Mouse (Mus musculus) spleen, postnatal 4 days (tissue): ENCODE data around the gene Rrm1.
"Not testable (repeated sequence)": the region's sequence is repeated elsewhere in the genome, so short reads cannot be mapped to it uniquely, and the experiment has no call there.

Experiments
- DNase-seq, 2 experiments: peaks; one replicate each; pipeline ENCODE4 v3.0.0; 2022; ENCODE audit warnings: low spot score in 2 of 2

Gene Rrm1

GRCm38 (mm10) chr7:102477377-102477776 is 35.9 kb downstream of the Rrm1 start:
- DNase-seq, result peak in 1 of 2 experiments; percentile 55

GRCm38 (mm10) chr7:102478425-102478824 is 36.9 kb downstream of the Rrm1 start:
- no peak for DNase-seq

- DNase-seq, result no peak
Measured at GRCm38 (mm10) chr7:102478926-102479325, 37.4 kb downstream of the Rrm1 start.

GRCm38 (mm10) chr7:102479368-102480078 is 38.0 kb downstream of the Rrm1 start:
- no peak for DNase-seq

- DNase-seq, result no peak
Measured at GRCm38 (mm10) chr7:102480821-102481220, 39.3 kb downstream of the Rrm1 start.

- DNase-seq, result no peak
Measured at GRCm38 (mm10) chr7:102481579-102481978, 40.1 kb downstream of the Rrm1 start, which contains the start of gene Olfr543. Gene Olfr543, minus strand, starts transcription at chr7:102481679.

GRCm38 (mm10) chr7:102483665-102484064 is 42.2 kb downstream of the Rrm1 start:
- no peak for DNase-seq

GRCm38 (mm10) chr7:102484766-102485165 is 43.3 kb downstream of the Rrm1 start:
- DNase-seq, result not testable (repeated sequence)

GRCm38 (mm10) chr7:102486105-102486504 is 44.6 kb downstream of the Rrm1 start:
- no peak for DNase-seq

GRCm38 (mm10) chr7:102488161-102488560 is 46.7 kb downstream of the Rrm1 start, which contains the start of gene Olfr544:
Gene Olfr544, minus strand, starts transcription at chr7:102488313.
- no peak for DNase-seq

- not testable (repeated sequence) for DNase-seq
Measured at GRCm38 (mm10) chr7:102494416-102494815, 52.9 kb downstream of the Rrm1 start.

- no peak for DNase-seq
Measured at GRCm38 (mm10) chr7:102499473-102499872, 58.0 kb downstream of the Rrm1 start, which contains the start of gene Olfr545. Gene Olfr545, minus strand, starts transcription at chr7:102499573.

GRCm38 (mm10) chr7:102501986-102502385 is 60.5 kb downstream of the Rrm1 start:
- no peak for DNase-seq

- DNase-seq, result peak; percentile 62 to 83
Measured at GRCm38 (mm10) chr7:102506848-102507247, 65.4 kb downstream of the Rrm1 start.

GRCm38 (mm10) chr7:102508066-102508465 is 66.6 kb downstream of the Rrm1 start:
- no peak for DNase-seq

GRCm38 (mm10) chr7:102508666-102509065 is 67.2 kb downstream of the Rrm1 start:
- DNase-seq, result no peak

GRCm38 (mm10) chr7:102509726-102510125 is 68.2 kb downstream of the Rrm1 start:
- DNase-seq, result no peak

- DNase-seq, result no peak
Measured at GRCm38 (mm10) chr7:102511927-102512326, 70.4 kb downstream of the Rrm1 start.

GRCm38 (mm10) chr7:102512814-102513435 is 71.4 kb downstream of the Rrm1 start:
- peak; percentile 80 to 96 for DNase-seq

- no peak for DNase-seq
Measured at GRCm38 (mm10) chr7:102514144-102514543, 72.6 kb downstream of the Rrm1 start.

- no peak for DNase-seq
Measured at GRCm38 (mm10) chr7:102516261-102517050, 75.0 kb downstream of the Rrm1 start.

GRCm38 (mm10) chr7:102517051-102517335 is 75.5 kb downstream of the Rrm1 start:
- no peak for DNase-seq
